Mouse (Mus musculus) midbrain, embryonic 11.5 days (tissue): ENCODE data around the gene B3galt4. TPM values are rescaled to one million over a fixed set of nuclear protein-coding genes. Genes with fewer than 3 reads are reported as not detected.
"Not testable (repeated sequence)": the region's sequence is repeated elsewhere in the genome, so short reads cannot be mapped to it uniquely, and the experiment has no call there.

Experiments used
- ATAC-seq: fragments of 200-750 bp; cut with Nextera tagmentation; 2 replicates; pipeline ENCODE4 v1.8.0; 2017; ENCODE audit warnings: moderate TSS enrichment, moderate library complexity; ENCODE audit not compliant: low FRiP score
- DNase-seq: peaks from one replicate; pipeline ENCODE4 v3.0.0; 2015; ENCODE audit warnings: low spot score; ENCODE audit errors: missing footprints
- H3K27ac ChIP-seq: fragments of 300-500 bp; sonication (generic); 2 replicates; pipeline ENCODE4 v1.5.1; 2014; ENCODE audit warnings: low read depth, low read length
- H3K27me3 ChIP-seq: fragments of 300-500 bp; sonication (generic); 2 replicates; pipeline ENCODE4 v1.6.1; 2014; ENCODE audit warnings: mild to moderate bottlenecking, low read length, moderate library complexity, mixed read lengths; ENCODE audit not compliant: control insufficient read depth, insufficient read depth
- H3K36me3 ChIP-seq: fragments of 300-500 bp; sonication (generic); 2 replicates; pipeline ENCODE4 v1.6.1; 2014; ENCODE audit warnings: mild to moderate bottlenecking, low read length, moderate library complexity, mixed read lengths; ENCODE audit not compliant: control insufficient read depth, insufficient read depth
- H3K4me1 ChIP-seq: fragments of 300-500 bp; sonication (generic); 2 replicates; pipeline ENCODE4 v1.6.1; 2014; ENCODE audit warnings: low read length; ENCODE audit not compliant: control insufficient read depth, insufficient read depth
- H3K4me2 ChIP-seq: fragments of 300-500 bp; sonication (generic); 2 replicates; pipeline ENCODE4 v1.6.1; 2014; ENCODE audit warnings: mild to moderate bottlenecking, moderate library complexity
- H3K4me3 ChIP-seq: fragments of 300-500 bp; sonication (generic); 2 replicates; pipeline ENCODE4 v1.5.1; 2014; ENCODE audit warnings: low read depth, low read length
- H3K9ac ChIP-seq: fragments of 300-500 bp; sonication (generic); 2 replicates; pipeline ENCODE4 v1.6.1; 2014; ENCODE audit warnings: low read length
- H3K9me3 ChIP-seq: fragments of 300-500 bp; sonication (generic); 2 replicates; pipeline ENCODE4 v1.6.1; 2016; ENCODE audit warnings: low read length; ENCODE audit not compliant: control insufficient read depth
- WGBS: fragments of 180-500 bp; shearing (Covaris S2); extraction: QIAGEN DNeasy Blood & Tissue Kit; methylation state at CpG from one replicate; pipeline ENCODE4 v1.1.7; 2014; 5-methylcytosine and 5-hydroxymethylcytosine counted together
- polyA plus RNA-seq: library from polyadenylated mRNA; unstranded; fragments of >200 nt; fragmentation: Nextera tagmentation; extraction: Ambion mirVana; gene quantifications from 2 replicates; pipeline ENCODE4 v1.2.1, GENCODE M21; 2014

Gene B3galt4
- polyA plus RNA-seq, result 3.4 and 4.2 TPM in 2 replicates

GRCm38 (mm10) chr17:33951021-33951946 lies at the start of gene B3galt4:
Gene B3galt4 (minus strand): TSS chr17:33951488.
- Histone ChIP-seq H3K9ac (peak within 1 kb of the TSS; percentile 68), H3K4me2 (peak within 1 kb of the TSS; percentile 69), H3K4me1 (peaks cover 38% of the 10 kb centered on the region), H3K27me3 (no peaks in the 10 kb centered on the region), H3K9me3 (no peaks in the 10 kb centered on the region), H3K4me3 (peak within 1 kb of the TSS; percentile 37), H3K27ac (peak within 1 kb of the TSS; percentile 81), H3K36me3 (peaks cover 19% of the 10 kb centered on the region)
- ATAC-seq (peak; percentile 63), DNase-seq (peak; percentile 98)
- WGBS, result under 1% methylated on average over 45 of the region's 45 CpGs

- ATAC-seq, H3K9me3 ChIP-seq, H3K4me3 ChIP-seq, H3K9ac ChIP-seq, H3K4me2 ChIP-seq, DNase-seq, H3K36me3 ChIP-seq, H3K4me1 ChIP-seq, H3K27ac ChIP-seq: not testable (repeated sequence)
- 58% methylated on average over 2 of the region's 2 CpGs for WGBS
- peaks cover 12% of the 10 kb centered on the region for H3K27me3 ChIP-seq
Observed at GRCm38 (mm10) chr17:34000796-34001195, 49.5 kb upstream of the B3galt4 start.

GRCm38 (mm10) chr17:34000150-34000537 lies 48.9 kb upstream of the B3galt4 start, which contains the start of gene H2-K1:
Gene H2-K1 (minus strand): TSS chr17:34000347.
- Histone ChIP-seq H3K4me1 (no peaks in the 10 kb centered on the region), H3K9me3 (no peaks in the 10 kb centered on the region), H3K4me3 (peak within 1 kb of the TSS; percentile 56), H3K4me2 (peak within 1 kb of the TSS; percentile 97), H3K27ac (no peak within 1 kb of the TSS), H3K9ac (peak within 1 kb of the TSS; percentile 65), H3K36me3 (no peaks in the 10 kb centered on the region), H3K27me3 (peaks cover 12% of the 10 kb centered on the region)
- under 1% methylated on average over 30 of the region's 30 CpGs for WGBS
- peak; percentile 92 for DNase-seq
- ATAC-seq, result peak; percentile 76

- H3K4me1 ChIP-seq, result no peaks in the 10 kb centered on the region
- peak; percentile 93 for DNase-seq
- H3K9me3 ChIP-seq, result no peaks in the 10 kb centered on the region
- peaks cover 12% of the 10 kb centered on the region for H3K27me3 ChIP-seq
- H3K4me2 ChIP-seq, result peak overlapping the region; percentile 97
- peak; percentile 78 for ATAC-seq
- H3K4me3 ChIP-seq, result peak overlapping the region; percentile 56
- peak overlapping the region; percentile 65 for H3K9ac ChIP-seq
- no peak overlapping the region for H3K27ac ChIP-seq
- no peaks in the 10 kb centered on the region for H3K36me3 ChIP-seq
- WGBS, result 4% methylated on average over 87 of the region's 87 CpGs
Observed at GRCm38 (mm10) chr17:33999341-34000149, 48.3 kb upstream of the B3galt4 start.

GRCm38 (mm10) chr17:33998697-33999096 lies 47.4 kb upstream of the B3galt4 start:
- H3K36me3 ChIP-seq, H3K27ac ChIP-seq, H3K4me2 ChIP-seq, H3K4me3 ChIP-seq, H3K9ac ChIP-seq, H3K9me3 ChIP-seq, H3K4me1 ChIP-seq, ATAC-seq: not testable (repeated sequence)
- 66% methylated on average over 5 of the region's 5 CpGs for WGBS
- peak; percentile 87 for DNase-seq
- peaks cover 12% of the 10 kb centered on the region for H3K27me3 ChIP-seq

GRCm38 (mm10) chr17:33997025-33997424 lies 45.7 kb upstream of the B3galt4 start:
- not testable (repeated sequence) for H3K9me3 ChIP-seq, H3K4me3 ChIP-seq, H3K36me3 ChIP-seq, ATAC-seq, H3K4me1 ChIP-seq, H3K4me2 ChIP-seq, H3K27ac ChIP-seq, H3K9ac ChIP-seq, DNase-seq
- WGBS, result 85% methylated on average over 2 of the region's 2 CpGs
- H3K27me3 ChIP-seq, result peaks cover 12% of the 10 kb centered on the region

GRCm38 (mm10) chr17:33995651-33996050 lies 44.4 kb upstream of the B3galt4 start:
- Histone ChIP-seq H3K4me2 (no peak overlapping the region), H3K4me1 (no peaks in the 10 kb centered on the region), H3K27ac (no peak overlapping the region), H3K4me3 (no peak overlapping the region), H3K36me3 (no peaks in the 10 kb centered on the region), H3K9me3 (no peaks in the 10 kb centered on the region), H3K27me3 (peaks cover 12% of the 10 kb centered on the region), H3K9ac (no peak overlapping the region)
- WGBS, result 76% methylated on average over 3 of the region's 3 CpGs
- no peak for ATAC-seq
- DNase-seq, result no peak

GRCm38 (mm10) chr17:33994959-33995358 lies 43.7 kb upstream of the B3galt4 start:
- Histone ChIP-seq H3K4me3 (no peak overlapping the region), H3K9me3 (no peaks in the 10 kb centered on the region), H3K9ac (no peak overlapping the region), H3K36me3 (no peaks in the 10 kb centered on the region), H3K27ac (no peak overlapping the region), H3K4me1 (no peaks in the 10 kb centered on the region), H3K27me3 (peaks cover 6% of the 10 kb centered on the region), H3K4me2 (no peak overlapping the region)
- ATAC-seq (no peak), DNase-seq (no peak)
- 89% methylated on average over 8 of the region's 8 CpGs for WGBS
